Mouse (Mus musculus) lung, adult 2 months (tissue): ENCODE measurements around the gene Myh3.

Source experiments
- CTCF ChIP-seq: fragments of 200-500 bp; IDR thresholded peaks from 2 replicates; pipeline ENCODE4 v1.5.1; 2011; ENCODE audit warnings: mild to moderate bottlenecking, low read length, control low read depth; ENCODE audit not compliant: insufficient read depth
- POLR2A ChIP-seq: fragments of 200-500 bp; IDR thresholded peaks from 2 replicates; pipeline ENCODE4 v1.6.1; 2011; ENCODE audit warnings: low read depth, mild to moderate bottlenecking, control low read depth, low read length, borderline replicate concordance; ENCODE audit errors: extremely low read depth

- no peak for TF ChIP-seq CTCF
- no peak for TF ChIP-seq POLR2A
Measured at GRCm38 (mm10) chr11:67036892-67037291, 41.2 kb upstream of the Myh3 start.
